Mouse (Mus musculus) liver (tissue): ENCODE measurements at regions not wholly inside any gene's neighbourhood (a gene's known extent, or its start where the extent isn't known, plus 50 kb on each side); places are given as distances from the start of the nearest gene placed in this dataset.
A peak's percentile ranks its signal among the peaks of the same experiment; 100 is the strongest.

Source experiments
- DNase-seq: peaks from one replicate; pipeline ENCODE4 v3.0.0-alpha.2; 2020; ENCODE audit warnings: mixed read lengths

DNA sequence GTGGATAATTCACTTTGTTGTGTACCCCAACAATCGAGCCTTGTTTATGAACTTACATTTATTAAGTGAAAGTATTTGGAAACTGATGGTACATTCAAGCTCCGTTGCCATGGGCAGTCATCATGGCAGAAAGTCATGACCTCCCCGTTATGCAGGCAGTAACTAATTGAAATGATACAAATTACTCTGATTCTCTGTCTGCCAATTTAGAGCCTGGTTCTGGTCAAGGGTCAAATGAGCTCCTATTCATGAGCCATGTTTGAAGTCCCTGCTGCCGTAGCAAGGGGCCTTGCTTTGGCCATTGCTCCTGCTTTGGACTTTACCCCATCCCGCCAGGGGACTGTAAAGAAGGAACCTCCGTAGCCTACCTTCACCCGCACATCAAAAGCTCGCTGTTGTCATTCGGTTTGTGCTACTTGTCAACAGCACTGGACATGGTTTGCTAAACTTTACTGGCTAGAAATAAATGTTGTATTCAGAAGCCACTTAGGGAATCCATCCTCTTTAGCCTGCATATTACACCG lies 152.8 kb upstream of the Foxd3 start:
- DNase-seq, result no peak

DNA sequence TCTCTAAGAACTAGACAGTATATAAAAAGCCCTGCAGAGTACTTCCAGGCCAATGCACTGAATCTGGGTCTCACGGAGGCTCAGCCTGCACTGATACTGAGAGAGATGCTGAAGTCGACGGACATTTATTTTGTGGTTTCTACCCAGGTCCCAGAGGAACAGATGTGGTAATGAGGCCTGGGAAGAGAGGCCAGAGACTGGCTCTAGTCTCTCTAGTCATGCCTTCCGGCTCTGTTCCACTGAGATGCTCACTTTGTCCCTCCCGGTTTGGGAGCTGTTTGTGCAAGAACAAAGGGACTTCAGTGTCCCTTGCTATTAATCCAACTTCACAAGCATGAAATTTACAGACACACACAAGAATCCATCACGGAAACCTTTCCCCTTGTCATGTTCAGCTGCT lies 144.1 kb upstream of the Foxd3 start:
- DNase-seq, result no peak

DNA sequence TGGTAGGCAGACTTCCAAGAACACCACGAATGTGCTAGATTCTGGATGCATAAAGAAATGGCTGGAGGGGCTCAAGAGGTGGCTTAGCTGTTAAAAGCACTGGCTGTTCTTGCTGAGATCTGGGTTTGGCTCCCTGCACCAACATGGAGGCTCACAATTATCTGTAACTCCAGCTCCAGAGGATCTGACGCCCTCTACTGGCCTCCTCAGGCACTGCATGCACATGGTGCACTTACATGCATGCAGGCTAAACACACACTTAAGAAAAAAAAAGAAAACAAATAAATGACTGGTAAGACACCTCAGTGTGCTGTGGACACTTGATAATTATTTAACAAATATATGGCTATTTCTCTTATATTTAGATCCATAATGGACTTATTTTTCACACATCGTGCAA lies 139.2 kb upstream of the Foxd3 start:
- DNase-seq, result no peak

DNA sequence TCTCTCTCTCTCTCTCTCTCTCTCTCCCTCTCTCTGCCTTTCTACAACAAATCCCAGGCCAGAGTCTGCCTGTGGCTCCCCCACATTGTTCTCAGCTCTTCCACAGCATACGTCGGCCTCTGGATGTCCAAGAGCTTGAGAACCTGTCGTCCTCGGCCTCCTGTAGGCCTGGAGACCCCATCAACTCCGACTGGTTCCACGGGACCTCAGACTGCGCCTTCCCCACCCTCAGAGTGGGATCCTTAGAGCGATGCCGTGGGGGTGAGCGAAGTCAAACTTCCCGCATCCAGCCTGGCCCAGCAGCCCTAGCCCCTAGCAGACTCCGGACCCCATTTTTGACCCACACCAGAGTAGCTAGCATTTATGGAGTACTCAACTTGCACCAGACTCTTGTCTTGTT lies 128.7 kb upstream of the Foxd3 start:
- no peak for DNase-seq

DNA sequence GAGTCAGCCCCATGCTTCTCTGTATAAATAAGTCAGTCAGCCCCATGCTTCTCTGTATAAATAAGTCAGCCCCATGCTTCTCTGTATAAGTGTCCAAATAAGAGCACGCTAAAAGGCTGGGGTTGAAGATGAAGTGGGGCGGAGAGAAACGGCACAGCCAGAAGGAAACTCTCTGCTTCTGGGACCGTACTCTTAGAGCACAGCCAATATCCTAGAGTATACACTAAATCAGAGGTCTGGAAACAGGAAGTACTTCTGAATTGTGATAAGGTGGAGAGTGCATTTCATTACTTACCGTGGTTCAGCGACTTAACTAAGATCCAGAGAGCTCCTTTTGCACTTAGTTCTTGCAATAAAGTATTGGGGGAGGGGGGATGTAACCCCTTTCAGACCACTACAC lies 112.1 kb upstream of the Foxd3 start:
- DNase-seq, result no peak

DNA sequence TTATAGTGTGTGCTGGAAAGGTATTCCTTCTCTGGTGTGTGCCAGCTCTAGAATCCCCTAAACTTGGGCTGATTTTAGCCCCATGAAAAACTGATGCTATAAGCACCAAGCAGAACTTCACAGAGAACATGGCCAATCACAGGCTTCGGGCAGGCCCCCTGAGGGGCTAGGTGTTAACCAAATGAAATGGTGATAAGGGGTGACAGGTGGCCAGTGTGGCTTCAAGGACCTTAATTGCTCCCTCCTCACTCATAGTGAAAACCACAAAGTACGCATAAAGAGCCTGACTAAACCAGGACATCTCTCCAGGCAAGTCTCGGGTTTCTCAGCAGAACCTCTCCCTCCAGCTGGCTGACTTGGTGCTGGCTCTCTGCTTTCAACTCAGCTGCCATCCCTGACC lies 110.4 kb upstream of the Foxd3 start:
- DNase-seq, result no peak

DNA sequence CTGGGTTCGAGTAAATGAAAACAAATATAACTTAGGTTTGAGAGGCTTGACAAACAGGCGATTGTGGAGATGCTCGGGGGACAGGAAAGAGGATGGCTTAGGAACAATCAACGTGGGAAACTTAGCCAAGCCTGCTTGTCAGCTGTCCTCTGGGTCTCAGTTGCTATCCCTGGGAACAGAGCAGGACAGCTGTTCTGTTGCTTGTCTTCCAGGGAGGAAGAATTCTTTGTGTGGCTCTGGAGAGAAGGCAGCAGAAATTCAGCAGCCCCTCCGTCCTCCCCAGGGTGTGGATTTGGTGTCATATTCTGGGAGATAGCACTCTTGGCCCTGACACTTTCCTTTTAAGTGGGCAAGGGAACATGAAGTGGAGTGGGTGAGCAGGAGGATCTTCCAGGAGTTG lies 98.1 kb upstream of the Foxd3 start:
- DNase-seq, result no peak

DNA sequence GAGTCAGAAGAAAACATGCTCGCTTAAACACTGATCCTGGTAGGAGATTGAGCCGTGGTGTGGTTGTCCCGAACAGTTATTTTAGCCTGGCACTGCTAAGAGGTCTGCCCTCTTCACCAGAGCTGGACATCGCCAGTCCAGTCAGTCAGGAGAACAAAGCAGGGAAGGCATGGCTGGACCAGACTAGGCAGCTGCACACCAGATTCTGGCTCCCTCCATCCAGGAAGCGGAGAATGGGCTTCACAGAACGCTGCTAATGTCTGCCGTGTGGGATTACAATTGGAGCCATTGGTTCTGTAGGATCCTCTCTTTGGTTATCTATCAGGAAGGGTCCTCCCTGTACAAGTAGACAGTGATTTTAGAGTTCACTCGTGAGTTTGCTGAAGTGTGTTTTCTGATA lies 95.5 kb upstream of the Foxd3 start:
- no peak for DNase-seq

DNA sequence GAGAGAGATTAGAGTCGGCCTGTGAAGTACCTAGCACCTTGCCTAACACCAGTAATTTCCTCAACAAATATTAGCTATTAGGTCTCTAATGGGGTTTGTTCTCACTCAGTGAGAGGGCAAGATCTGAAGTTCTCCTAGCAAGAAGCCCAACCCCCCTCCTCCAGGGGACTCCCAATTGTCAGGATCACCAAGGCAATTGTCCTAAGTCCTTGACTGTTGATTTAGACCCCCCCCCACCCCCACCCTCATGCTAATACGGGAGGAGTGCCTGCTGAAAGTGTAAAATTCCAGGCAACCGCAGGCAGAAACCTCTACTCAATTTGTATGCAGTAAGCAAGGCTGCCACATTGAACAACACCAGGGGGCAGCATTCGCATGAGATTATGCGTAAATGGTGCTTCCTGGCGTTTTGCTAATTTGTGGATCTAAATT lies 94.6 kb upstream of the Foxd3 start:
- no peak for DNase-seq

DNA sequence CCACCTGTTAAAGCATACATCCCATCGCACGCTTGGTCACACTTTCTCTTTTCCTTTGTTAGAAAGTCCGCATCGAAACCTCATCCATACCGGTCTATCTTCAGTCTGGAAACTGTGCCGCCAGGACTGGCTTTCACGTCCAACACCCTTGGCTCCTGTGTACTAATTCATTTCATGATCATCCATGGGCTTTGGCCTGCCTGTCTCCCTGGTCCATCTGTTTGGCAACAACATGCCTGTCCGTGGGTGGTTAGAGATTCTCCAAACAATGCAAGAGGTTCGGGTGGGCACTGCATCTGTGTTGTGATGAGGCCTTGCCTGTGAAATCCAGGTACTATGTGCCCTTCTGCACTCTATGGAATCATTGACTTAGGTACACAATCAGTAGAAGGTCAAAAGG lies 90.7 kb upstream of the Foxd3 start:
- no peak for DNase-seq

DNA sequence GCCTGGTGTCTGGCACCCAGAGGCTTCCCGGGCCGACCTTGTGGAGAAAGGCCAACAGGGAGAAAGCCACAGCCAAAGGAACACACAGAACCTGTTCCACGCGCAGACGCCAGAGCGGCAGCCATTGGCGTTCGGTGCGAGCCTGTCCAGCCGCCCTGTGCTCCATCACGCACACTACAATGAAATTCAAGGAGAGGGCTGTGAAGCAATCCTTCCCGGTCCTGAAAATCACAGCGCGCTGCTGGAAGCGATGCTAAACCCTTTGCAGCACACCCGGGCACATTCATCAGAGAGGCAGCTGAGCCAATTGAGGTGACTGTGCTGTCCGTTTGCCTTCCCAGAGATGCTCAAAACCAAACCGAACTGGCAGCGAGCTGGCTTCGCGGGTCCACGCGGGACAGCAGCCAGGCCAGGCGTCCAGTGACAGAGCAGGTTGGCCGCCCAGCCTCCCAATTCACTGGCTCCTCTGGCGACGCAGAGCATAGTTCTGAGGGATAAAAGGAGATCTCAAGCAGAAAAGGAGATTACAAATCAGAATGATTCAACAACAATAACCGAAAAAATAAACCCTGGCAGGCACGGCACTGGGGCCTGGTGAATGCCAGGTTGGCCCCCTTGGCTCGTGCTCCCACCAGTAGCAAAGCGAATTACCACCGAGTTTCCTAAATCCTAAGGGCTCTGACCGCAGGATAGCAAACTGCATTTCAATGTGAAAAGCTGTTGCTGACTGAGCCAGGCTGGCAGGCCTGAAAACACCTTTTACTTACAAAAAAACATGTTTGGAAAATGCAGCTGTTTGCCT lies 83.1 kb upstream of the Foxd3 start:
- peak; percentile 4 for DNase-seq

DNA sequence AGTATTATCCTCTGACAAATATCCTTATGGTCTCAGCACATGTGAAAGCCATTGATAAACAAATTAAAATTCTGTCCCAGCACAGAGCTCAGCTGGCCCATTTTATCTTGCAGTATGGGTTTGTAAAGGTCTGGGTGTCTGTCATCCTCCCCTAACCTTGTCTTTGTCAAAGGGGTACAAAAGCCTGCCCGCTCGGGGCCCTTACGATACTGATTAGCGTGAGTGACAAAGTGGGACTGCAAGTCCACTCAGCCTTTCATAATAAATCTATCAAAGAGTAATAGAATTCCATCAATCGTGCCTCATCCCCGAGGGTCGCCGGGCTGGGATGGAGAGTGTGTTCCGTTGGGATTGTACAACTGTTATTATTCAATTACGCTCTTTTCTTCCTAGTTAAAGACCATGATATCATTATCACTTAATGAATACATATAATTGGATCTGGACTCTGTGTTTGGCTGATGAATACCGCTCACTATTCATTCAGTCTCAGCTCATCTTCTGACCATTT lies 82.0 kb upstream of the Foxd3 start:
- no peak for DNase-seq

DNA sequence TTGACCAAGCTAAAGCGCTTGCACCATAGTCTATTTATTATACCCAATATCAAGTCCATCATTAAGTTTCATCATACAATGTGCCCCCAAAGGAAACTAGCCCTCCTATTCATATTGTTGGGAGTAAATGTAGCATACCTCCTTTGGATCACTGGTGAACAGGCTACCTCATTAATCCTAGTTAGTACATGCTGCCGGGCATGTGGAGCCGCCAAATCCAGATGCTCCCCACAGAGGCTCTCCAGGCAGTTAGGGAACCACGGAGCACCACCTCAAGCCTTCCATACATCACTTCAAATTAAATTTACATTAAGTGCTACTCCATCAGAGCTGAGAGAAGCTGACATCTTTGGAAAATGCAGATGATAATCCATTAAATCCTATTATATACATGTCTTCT lies 81.1 kb upstream of the Foxd3 start:
- DNase-seq, result no peak

DNA sequence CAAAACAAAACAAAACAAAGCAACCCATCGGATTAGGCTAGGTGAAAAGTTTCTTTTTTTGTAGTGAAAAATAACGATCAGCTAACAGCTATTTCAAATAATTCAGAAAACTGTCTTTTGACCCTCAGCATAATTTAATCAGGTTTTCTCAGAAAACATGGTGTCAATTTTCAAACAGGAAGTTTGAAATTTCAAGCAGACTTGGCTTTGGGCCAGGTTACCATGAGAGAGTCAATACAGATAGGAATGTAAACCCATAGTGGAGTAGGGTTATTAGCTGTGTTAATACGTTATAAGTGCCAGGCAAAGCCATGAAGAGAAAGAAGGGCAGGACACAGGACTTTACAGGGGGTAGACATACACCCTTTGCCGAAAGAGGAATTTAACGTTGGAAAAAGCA lies 58.3 kb upstream of the Foxd3 start:
- no peak for DNase-seq

DNA sequence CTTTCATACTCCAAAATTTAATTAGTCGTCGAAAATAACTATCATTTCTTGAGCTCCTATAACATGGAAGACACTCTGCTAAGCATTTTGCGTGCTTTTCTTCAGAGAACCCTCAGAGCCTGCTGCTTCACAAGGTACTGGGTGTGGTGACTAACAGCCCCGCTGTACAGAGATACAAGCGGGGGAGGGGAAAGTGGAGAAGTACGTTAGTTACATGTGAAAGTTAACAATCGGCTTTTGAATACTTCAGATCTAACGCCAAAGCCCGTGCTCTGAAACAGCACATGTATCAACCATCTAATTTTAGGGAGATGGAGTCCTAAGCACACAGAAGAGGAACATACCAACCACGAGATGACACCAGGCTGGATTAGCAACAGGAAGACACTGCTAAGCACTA lies 55.4 kb upstream of the Foxd3 start:
- DNase-seq, result peak; percentile 19

DNA sequence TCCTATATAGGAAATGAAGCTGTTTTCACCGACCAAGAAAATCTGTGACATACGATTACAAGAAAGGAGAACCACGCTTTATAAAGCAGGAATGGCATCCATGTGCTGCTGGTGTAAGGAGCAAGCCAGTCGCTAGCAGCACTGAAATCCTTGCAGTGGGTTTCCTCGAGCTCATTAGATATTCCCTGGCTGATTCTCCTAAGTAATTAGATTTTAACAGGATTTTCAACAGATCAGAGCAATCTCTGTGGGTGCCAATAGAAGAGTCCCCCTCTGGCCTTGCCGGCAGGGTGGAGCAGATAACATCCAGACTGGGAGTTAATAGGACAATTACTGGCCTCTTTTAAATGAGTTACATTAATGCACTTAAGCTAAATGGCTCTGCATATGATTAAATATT lies 54.6 kb upstream of the Foxd3 start:
- DNase-seq, result no peak
